ENCODE assay signal across 13 mouse cellular contexts in genomic region chr6:102520977-102521376, GRCm38 (mm10). TPM values are rescaled to one million over a fixed set of nuclear protein-coding genes. Genes with fewer than 3 reads are reported as not detected.
"Had no signal": no experiment of that assay in that cellular context is flagged by ENCODE, and none has a peak within 500 bp of the region (broad histone marks: within the 10 kb centered on the region; RNA-seq: fewer than 3 reads in every experiment).

No protein-coding gene starts in this region.

- H3K27me3 ChIP-seq: liver, embryonic 15.5 days had no signal

- H3K4me2 ChIP-seq: liver, embryonic 11.5 days; liver, embryonic 15.5 days had no signal

- ATAC-seq: lung, postnatal 0 days had no signal

- H3K27ac ChIP-seq: layer of hippocampus, adult 2 months; limb, embryonic 10.5 days; liver, embryonic 15.5 days; midbrain, embryonic 10.5 days; stomach, postnatal 0 days had no signal

- H3K9ac ChIP-seq: liver, embryonic 15.5 days had no signal

- DNase-seq: kidney, postnatal 10 days; kidney, postnatal 4 days; lung, adult 2 months; lung, postnatal 36 days; thymus, postnatal 4 days had no signal

- H3K4me1 ChIP-seq: limb, embryonic 10.5 days; liver, embryonic 15.5 days; midbrain, embryonic 10.5 days had no signal

- H3K4me3 ChIP-seq: layer of hippocampus, adult 2 months; limb, embryonic 10.5 days; liver, embryonic 15.5 days; midbrain, embryonic 10.5 days; myocyte had no signal

- H3K36me3 ChIP-seq: limb, embryonic 10.5 days; liver, embryonic 15.5 days; midbrain, embryonic 10.5 days had no signal

- H3K9me3 ChIP-seq: limb, embryonic 10.5 days; liver, embryonic 15.5 days; midbrain, embryonic 10.5 days had no signal

RNA-seq across cellular contexts. Expression of gene Cntn3, which starts 51.9 kb away (rescaled TPM):
- polyA plus RNA-seq: lung, adult 2 months had no signal
